In genomic region chr5:28466351-28466750, GRCm38 (mm10) we compare ENCODE assay signal across 10 mouse cellular contexts. TPM values are rescaled to one million over a fixed set of nuclear protein-coding genes. Genes with fewer than 3 reads are reported as not detected.
DNase-seq lines count a peak whose midpoint lies in the region; ATAC-seq and TF ChIP-seq lines count a peak whose summit lies in the region.
"Had no signal": no experiment of that assay in that cellular context is flagged by ENCODE, and none has a peak within 500 bp of the region (broad histone marks: within the 10 kb centered on the region; RNA-seq: fewer than 3 reads in every experiment).

No protein-coding gene starts in this region.

- TF ChIP-seq POLR2A in small intestine, adult 2 months (IDR thresholded peaks at IDR 0.05; ENCODE audit: low read depth, low read length), result no peak

- H3K4me3 ChIP-seq in lung, embryonic 16.5 days (ENCODE audit: low read length), result peak overlapping the region; percentile 63
- peak overlapping the region; percentile 58 for H3K4me3 ChIP-seq in intestine, postnatal 0 days (ENCODE audit: low read depth, low read length)
- peak overlapping the region; percentile 26 for H3K4me3 ChIP-seq in small intestine, adult 2 months (ENCODE audit: low read depth, low read length)

- H3K36me3 ChIP-seq in lung, embryonic 16.5 days (ENCODE audit: control insufficient read depth, insufficient read depth, low read length), result no peaks in the 10 kb centered on the region
- H3K36me3 ChIP-seq in intestine, postnatal 0 days (ENCODE audit: control insufficient read depth, insufficient read depth), result no peaks in the 10 kb centered on the region
- H3K36me3 ChIP-seq in small intestine, adult 2 months (ENCODE audit: control insufficient read depth, insufficient read depth, low read length), result no peaks in the 10 kb centered on the region

- peak overlapping the region; percentile 96 for H3K27ac ChIP-seq in lung, embryonic 16.5 days (ENCODE audit: low read length)
- no peak overlapping the region for H3K27ac ChIP-seq in intestine, postnatal 0 days (ENCODE audit: low read depth, low read length)
- no peak overlapping the region for H3K27ac ChIP-seq in small intestine, adult 2 months (ENCODE audit: insufficient read depth, low read depth, low read length)
- H3K27ac ChIP-seq: liver, embryonic 14.5 days had no signal

- no peak for TF ChIP-seq CTCF in intestine, postnatal 0 days (IDR thresholded peaks at IDR 0.05; ENCODE audit: low read depth)
- TF ChIP-seq CTCF in small intestine, adult 2 months (IDR thresholded peaks at IDR 0.05; ENCODE audit: extremely low read depth, insufficient read length, insufficient replicate concordance, low read depth, low read length), result no peak

- peaks cover 13% of the 10 kb centered on the region for H3K4me1 ChIP-seq in lung, embryonic 16.5 days (replicated peaks; ENCODE audit: control insufficient read depth, insufficient read depth, low read length)
- no peaks in the 10 kb centered on the region; the same call in 1 of the 2 replicates for H3K4me1 ChIP-seq in intestine, postnatal 0 days (replicated peaks; ENCODE audit: control insufficient read depth, insufficient read depth, low read length)
- H3K4me1 ChIP-seq in small intestine, adult 2 months (ENCODE audit: control insufficient read depth, insufficient read depth, insufficient read length, low read length), result peaks cover 3% of the 10 kb centered on the region; the same call in 1 of the 2 replicates

- peak; percentile 68 for DNase-seq in heart, adult 11 months
- DNase-seq in heart, adult 18-20 months, result no peak
- DNase-seq in lung, postnatal 25 days (ENCODE audit: low spot score), result no peak
- DNase-seq in right cerebral cortex, adult 2 months (ENCODE audit: low spot score in 2 of 2), result no peak
- no peak for DNase-seq in embryo, embryonic 10.5 days (ENCODE audit: low spot score)
- DNase-seq: cerebellum, adult 18-20 months had no signal

- 1% methylated on average over 15 of the region's 15 CpGs for WGBS in lung, embryonic 16.5 days
- 0% methylated on average over 14 of the region's 15 CpGs for WGBS in intestine, postnatal 0 days
- WGBS in small intestine, adult 2 months, result 2% methylated on average over 15 of the region's 15 CpGs

- peak overlapping the region; percentile 43 for H3K4me2 ChIP-seq in lung, embryonic 16.5 days (ENCODE audit: low read depth, low read length)
- peak overlapping the region; percentile 93 for H3K4me2 ChIP-seq in intestine, postnatal 0 days (replicated peaks; ENCODE audit: low read depth)

- peak overlapping the region; percentile 76 for H3K9ac ChIP-seq in lung, embryonic 16.5 days (ENCODE audit: low read length)
- H3K9ac ChIP-seq in intestine, postnatal 0 days (ENCODE audit: low read depth, low read length), result no peak overlapping the region
- H3K9ac ChIP-seq: liver, embryonic 14.5 days had no signal

- H3K9me3 ChIP-seq in lung, embryonic 16.5 days (ENCODE audit: control insufficient read depth, low read length), result no peaks in the 10 kb centered on the region
- H3K9me3 ChIP-seq in intestine, postnatal 0 days (ENCODE audit: control insufficient read depth), result no peaks in the 10 kb centered on the region

- H3K27me3 ChIP-seq in lung, embryonic 16.5 days (ENCODE audit: control insufficient read depth, insufficient read depth, low read depth, low read length), result peaks cover 74% of the 10 kb centered on the region
- peaks cover 51% of the 10 kb centered on the region for H3K27me3 ChIP-seq in intestine, postnatal 0 days (replicated peaks; ENCODE audit: control insufficient read depth, insufficient read depth, low read length)
- H3K27me3 ChIP-seq in small intestine, adult 2 months (ENCODE audit: control insufficient read depth, insufficient read depth, low read length), result peaks cover 30% of the 10 kb centered on the region

- 0 out of 2 replicates have a peak, but pooled peaks have one; percentile 11 for ATAC-seq in lung, embryonic 16.5 days (ENCODE audit: low read depth)
- ATAC-seq in intestine, postnatal 0 days, result no peak

RNA-seq across cellular contexts. Expression of gene Shh, which starts 0.7 kb away (rescaled TPM):
- not detected for total RNA-seq in heart, adult 18-20 months (2021)
- polyA plus RNA-seq in lung, embryonic 16.5 days (2015; fragmentation: Nextera tagmentation; extraction: Ambion mirVana), result 9.7 and 10.8 TPM in 2 replicates
- 0.18 and 0.23 TPM in 2 replicates for polyA plus RNA-seq in intestine, postnatal 0 days (2015; fragmentation: Nextera tagmentation; extraction: Ambion mirVana)
- 0.56 and 4.8 TPM in 2 replicates for polyA plus RNA-seq in small intestine, adult 2 months (2012; rRNA removed)
